Mouse (Mus musculus): Measurements from ENCODE around the gene Tet3.

DNA sequence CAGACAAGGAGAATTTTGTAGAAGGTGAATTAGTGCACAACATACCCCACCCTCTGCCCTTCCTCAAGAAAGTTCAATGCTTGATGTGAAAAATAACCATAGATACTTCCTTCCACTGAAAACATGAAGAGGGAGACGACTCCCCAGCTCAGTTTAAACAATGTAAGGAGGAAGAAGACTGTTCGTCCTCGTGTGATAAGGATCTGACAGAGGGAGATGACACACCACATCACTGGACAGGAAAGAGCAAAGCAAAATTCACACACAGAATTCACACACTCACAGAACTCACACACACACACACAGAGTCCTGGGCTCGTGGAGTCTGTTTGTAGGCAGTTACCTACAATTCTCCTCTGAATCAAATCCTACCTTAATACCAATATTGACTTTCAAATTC lies 31.7 kb upstream of the Tet3 start:
- TF ChIP-seq POLR2A (IDR thresholded peaks at IDR 0.05; ENCODE audit: insufficient read depth, low read depth, low read length), result no peak
- no peak for TF ChIP-seq EP300 (IDR thresholded peaks at IDR 0.05; ENCODE audit: insufficient read depth, low read depth, low read length)
- no peak for TF ChIP-seq CTCF (IDR thresholded peaks at IDR 0.05)
